Mouse (Mus musculus): Measurements from ENCODE around the gene Pafah1b3.

DNA sequence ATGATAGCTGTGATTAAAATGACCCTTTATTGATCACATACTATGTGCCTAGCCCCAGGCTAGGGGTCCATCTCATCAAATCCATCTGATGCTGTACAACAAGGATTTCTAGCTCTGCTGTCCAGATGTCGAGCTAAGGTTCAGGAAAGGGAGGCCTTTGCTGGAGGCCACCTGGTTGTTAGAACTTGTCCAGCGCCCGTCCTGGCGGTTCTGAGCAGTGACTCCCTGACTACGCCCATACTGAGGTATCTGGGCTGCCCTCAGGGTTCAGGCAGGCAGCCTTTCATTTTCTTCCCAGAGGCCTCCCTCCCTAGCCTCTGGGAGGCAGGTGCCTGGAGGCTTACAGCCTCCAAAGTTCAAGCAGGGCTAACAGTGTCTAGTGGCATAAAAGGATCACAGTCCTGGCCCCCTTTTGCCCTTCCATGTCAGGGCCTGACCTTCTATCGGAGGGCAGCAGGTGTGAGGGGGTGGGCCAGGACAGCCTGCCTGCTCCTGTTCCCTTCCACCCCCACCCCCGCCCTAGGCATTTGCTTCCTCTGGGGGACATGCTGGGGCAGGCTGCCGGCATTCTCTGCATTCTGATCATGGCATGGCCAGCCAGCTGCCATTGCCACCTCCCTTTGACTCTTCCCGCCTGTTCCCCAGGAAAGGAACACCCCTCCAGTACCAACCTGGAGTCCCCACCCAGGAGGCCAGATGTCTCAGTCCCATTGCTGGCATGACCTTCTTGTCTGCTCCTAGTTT, 22.1 kb downstream of the Pafah1b3 start:
- TF ChIP-seq CTCF (conservative IDR thresholded peaks at IDR 0.05; ENCODE audit: low read length) (no peak), NANOG (IDR thresholded peaks at IDR 0.05; ENCODE audit: borderline replicate concordance, low read length) (no peak), POU5F1 (IDR thresholded peaks at IDR 0.05; ENCODE audit: borderline replicate concordance, low read length) (no peak)
